ENCODE assay signal across 8 mouse cellular contexts in the genomic region with DNA sequence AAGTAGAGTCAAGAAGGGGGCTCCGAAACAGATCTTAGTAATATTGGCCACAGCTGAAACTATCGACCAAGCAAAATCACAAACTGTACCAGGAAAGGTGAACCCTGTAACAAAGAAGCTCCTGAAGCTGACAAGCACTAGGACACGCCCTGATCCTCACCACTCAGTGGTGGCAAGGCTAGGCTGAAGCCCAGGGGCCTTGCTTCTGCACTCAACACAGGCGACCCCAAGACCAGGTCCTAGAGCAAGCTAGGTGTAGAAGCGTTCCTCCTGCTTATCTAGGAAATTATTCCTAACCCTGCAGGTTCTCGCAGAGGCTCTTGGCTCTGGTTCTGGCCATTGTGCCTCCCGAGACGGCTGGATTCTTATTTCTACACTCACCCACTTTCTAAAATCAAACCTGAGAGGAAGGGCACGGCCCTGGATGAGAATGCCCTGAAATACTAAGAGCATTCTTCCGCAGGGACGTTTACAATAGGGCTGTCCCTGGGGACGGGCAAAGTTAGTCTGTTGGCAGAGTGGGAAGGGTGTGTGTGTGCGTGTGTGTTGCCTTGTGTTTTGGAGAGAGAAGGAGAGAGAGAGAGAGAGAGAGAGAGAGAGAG. TPM values are rescaled to one million over a fixed set of nuclear protein-coding genes. Genes with fewer than 3 reads are reported as not detected.
A peak's percentile ranks its signal among the peaks of the same experiment; 100 is the strongest.
DNase-seq lines count a peak whose midpoint lies in the region; ATAC-seq and TF ChIP-seq lines count a peak whose summit lies in the region.

No protein-coding gene starts in this region.

- peak overlapping the region; percentile 87 for H3K4me3 ChIP-seq in kidney, adult 2 months (ENCODE audit: insufficient read depth, low read depth, low read length)
- peak overlapping the region; percentile 63 for H3K4me3 ChIP-seq in heart, postnatal 0 days (ENCODE audit: low read depth, low read length)
- H3K4me3 ChIP-seq in liver, embryonic 12.5 days, result peak overlapping the region; percentile 59
- peak overlapping the region; percentile 52 for H3K4me3 ChIP-seq in neural tube, embryonic 13.5 days

- H3K36me3 ChIP-seq in kidney, adult 2 months (ENCODE audit: control insufficient read depth, insufficient read depth, low read length), result no peaks in the 10 kb centered on the region
- H3K36me3 ChIP-seq in heart, postnatal 0 days (replicated peaks; ENCODE audit: control insufficient read depth, insufficient read depth, low read length), result no peaks in the 10 kb centered on the region
- H3K36me3 ChIP-seq in liver, embryonic 12.5 days, result no peaks in the 10 kb centered on the region
- no peaks in the 10 kb centered on the region for H3K36me3 ChIP-seq in neural tube, embryonic 13.5 days

- H3K27me3 ChIP-seq in kidney, adult 2 months (replicated peaks; ENCODE audit: control insufficient read depth, insufficient read depth, low read length), result no peaks in the 10 kb centered on the region
- H3K27me3 ChIP-seq in heart, postnatal 0 days (ENCODE audit: control insufficient read depth, insufficient read depth, low read length), result no peaks in the 10 kb centered on the region
- H3K27me3 ChIP-seq in liver, embryonic 12.5 days (replicated peaks), result peaks cover 4% of the 10 kb centered on the region
- H3K27me3 ChIP-seq in neural tube, embryonic 13.5 days, result peaks cover 39% of the 10 kb centered on the region

- TF ChIP-seq POLR2A in kidney, adult 2 months (IDR thresholded peaks at IDR 0.05; ENCODE audit: low read depth, low read length), result no peak

- peak overlapping the region; percentile 67; the same call in 1 of the 2 replicates for H3K9ac ChIP-seq in heart, postnatal 0 days (replicated peaks; ENCODE audit: low read depth, low read length)
- H3K9ac ChIP-seq in liver, embryonic 12.5 days, result peak overlapping the region; percentile 39; the same call in 1 of the 2 replicates
- H3K9ac ChIP-seq in neural tube, embryonic 13.5 days, result peak overlapping the region; percentile 79

- WGBS in kidney, adult 2 months, result 17% methylated on average over 13 of the region's 13 CpGs
- 14% methylated on average over 13 of the region's 13 CpGs for WGBS in heart, postnatal 0 days
- 12% methylated on average over 13 of the region's 13 CpGs for WGBS in liver, embryonic 12.5 days (ENCODE audit: insufficient replicate concordance)
- WGBS in neural tube, embryonic 13.5 days, result 20% methylated on average over 13 of the region's 13 CpGs

- TF ChIP-seq EP300 in heart, postnatal 0 days (IDR thresholded peaks at IDR 0.05; ENCODE audit: low read depth), result no peak

- peaks cover 15% of the 10 kb centered on the region; the same call in 1 of the 2 replicates for H3K4me1 ChIP-seq in kidney, adult 2 months (ENCODE audit: control insufficient read depth, insufficient read depth, low read length)
- peaks cover 13% of the 10 kb centered on the region; the same call in 1 of the 2 replicates for H3K4me1 ChIP-seq in heart, postnatal 0 days (ENCODE audit: control insufficient read depth, insufficient read depth)
- H3K4me1 ChIP-seq in liver, embryonic 12.5 days, result peaks cover 38% of the 10 kb centered on the region
- peaks cover 17% of the 10 kb centered on the region for H3K4me1 ChIP-seq in neural tube, embryonic 13.5 days (replicated peaks)

- H3K9me3 ChIP-seq in heart, postnatal 0 days (replicated peaks; ENCODE audit: control insufficient read depth, low read length), result no peaks in the 10 kb centered on the region
- no peaks in the 10 kb centered on the region for H3K9me3 ChIP-seq in liver, embryonic 12.5 days (replicated peaks)
- H3K9me3 ChIP-seq in neural tube, embryonic 13.5 days, result no peaks in the 10 kb centered on the region

- H3K4me2 ChIP-seq in heart, postnatal 0 days (ENCODE audit: low read depth, low read length), result peak overlapping the region; percentile 72
- peak overlapping the region; percentile 83 for H3K4me2 ChIP-seq in liver, embryonic 12.5 days
- H3K4me2 ChIP-seq in neural tube, embryonic 13.5 days, result peak overlapping the region; percentile 80

- peak overlapping the region; percentile 89 for H3K27ac ChIP-seq in kidney, adult 2 months (ENCODE audit: insufficient read depth, low read depth, low read length)
- H3K27ac ChIP-seq in heart, postnatal 0 days (ENCODE audit: low read depth), result peak overlapping the region; percentile 61
- no peak overlapping the region for H3K27ac ChIP-seq in liver, embryonic 12.5 days
- peak overlapping the region; percentile 49; the same call in 1 of the 2 replicates for H3K27ac ChIP-seq in neural tube, embryonic 13.5 days (replicated peaks)

- no peak for TF ChIP-seq CTCF in kidney, adult 2 months (conservative IDR thresholded peaks at IDR 0.05; ENCODE audit: insufficient read depth, insufficient read length, low read depth, low read length)
- TF ChIP-seq CTCF in heart, postnatal 0 days (IDR thresholded peaks at IDR 0.05; ENCODE audit: low read depth), result no peak

- peak; percentile 22; the same call in 1 of the 2 replicates for ATAC-seq in heart, postnatal 0 days (ENCODE audit: insufficient read depth, low read depth)
- ATAC-seq in liver, embryonic 12.5 days, result no peak
- ATAC-seq in neural tube, embryonic 13.5 days (ENCODE audit: low read depth), result peak; percentile 37
- no peak for ATAC-seq in cerebellum, adult (ENCODE audit: insufficient number of reproducible peaks, low FRiP score, low TSS enrichment)

- peak; percentile 59 for DNase-seq in kidney, adult 2 months
- no peak for DNase-seq in kidney, postnatal 14 days
- DNase-seq in embryo, embryonic 10 days (ENCODE audit: low spot score), result peak; percentile 47
- no peak for DNase-seq in heart, postnatal 0 days (ENCODE audit: low spot score)
- DNase-seq in layer of hippocampus, postnatal 25 days (ENCODE audit: extremely low spot score in 1 of 2, low spot score in 1 of 2), result no peak

RNA-seq across cellular contexts. Expression of gene S100a10, which starts 0.4 kb away (rescaled TPM):
- polyA plus RNA-seq in kidney, adult 2 months (2012; rRNA removed), result 83.6 and 104 TPM in 2 replicates
- 199 and 247 TPM in 2 replicates for total RNA-seq in heart, postnatal 0 days (2014; rRNA removed; ENCODE audit: low replicate concordance)
- 174 and 192 TPM in 2 replicates for polyA plus RNA-seq in heart, postnatal 0 days (2015; fragmentation: Nextera tagmentation; extraction: Ambion mirVana)
- 87.8 and 91.1 TPM in 2 replicates for polyA plus RNA-seq in liver, embryonic 12.5 days (2016; fragmentation: Nextera tagmentation; extraction: Ambion mirVana)
- polyA plus RNA-seq in neural tube, embryonic 13.5 days (2015; fragmentation: Nextera tagmentation; extraction: Ambion mirVana), result 363 and 435 TPM in 2 replicates
- total RNA-seq in layer of hippocampus, postnatal 25 days (2021), result 10 to 100 TPM; 15.0 to 23.5 TPM

RNA-seq across cellular contexts. Expression of gene S100a11, which starts 34.2 kb away (rescaled TPM):
- 183 and 285 TPM in 2 replicates for polyA plus RNA-seq in kidney, adult 2 months (2012; rRNA removed)
- 47.5 and 77.1 TPM in 2 replicates for total RNA-seq in heart, postnatal 0 days (2014; rRNA removed; ENCODE audit: low replicate concordance)
- polyA plus RNA-seq in heart, postnatal 0 days (2015; fragmentation: Nextera tagmentation; extraction: Ambion mirVana), result 686 TPM in 2 replicates
- 158 and 165 TPM in 2 replicates for polyA plus RNA-seq in liver, embryonic 12.5 days (2016; fragmentation: Nextera tagmentation; extraction: Ambion mirVana)
- polyA plus RNA-seq in neural tube, embryonic 13.5 days (2015; fragmentation: Nextera tagmentation; extraction: Ambion mirVana), result 312 and 319 TPM in 2 replicates
- total RNA-seq in layer of hippocampus, postnatal 25 days (2021), result 1 to 10 TPM; 6.1 to 8.5 TPM

Comparison
In these comparisons a context has a peak if more than half of its experiments do, and no peak if none do; other contexts are left out.
1. DNase-seq: peak in kidney, adult 2 months (single experiment) and embryo, embryonic 10 days (single experiment); none in kidney, postnatal 14 days (single experiment), heart, postnatal 0 days (single experiment) and layer of hippocampus, postnatal 25 days (0 of 2).
2. ATAC-seq: peak in heart, postnatal 0 days (single experiment) and neural tube, embryonic 13.5 days (single experiment); none in liver, embryonic 12.5 days (single experiment) and cerebellum, adult (single experiment).
3. Peak in every context shown above with its lines, with median percentiles within 50 percentile points of each other: H3K4me3 ChIP-seq, H3K4me2 ChIP-seq and H3K9ac ChIP-seq.